ENCODE assay signal across 9 mouse cellular contexts in genomic region chr6:112972858-112973631, GRCm38 (mm10). TPM values are rescaled to one million over a fixed set of nuclear protein-coding genes. Genes with fewer than 3 reads are reported as not detected.
DNase-seq lines count a peak whose midpoint lies in the region; ATAC-seq and TF ChIP-seq lines count a peak whose summit lies in the region.
"Had no signal": no experiment of that assay in that cellular context is flagged by ENCODE, and none has a peak within 500 bp of the region (broad histone marks: within the 10 kb centered on the region; RNA-seq: fewer than 3 reads in every experiment).

No protein-coding gene starts in this region.

- 18% methylated on average over 18 of the region's 18 CpGs for WGBS in lung, adult 2 months
- 38% methylated on average over 18 of the region's 18 CpGs for WGBS in embryonic facial prominence, embryonic 15.5 days
- 14% methylated on average over 18 of the region's 18 CpGs for whole genome bisulfite sequencing in intestine, embryonic 16.5 days
- WGBS in stomach, embryonic 14.5 days, result 10% methylated on average over 18 of the region's 18 CpGs

- H3K4me3 ChIP-seq in lung, adult 2 months (replicated peaks; ENCODE audit: extremely low read depth, low read depth, low read length), result no peak overlapping the region
- no peak overlapping the region for H3K4me3 ChIP-seq in embryonic facial prominence, embryonic 15.5 days (replicated peaks)
- no peak overlapping the region for H3K4me3 ChIP-seq in intestine, embryonic 16.5 days (ENCODE audit: low read length)
- no peak overlapping the region for H3K4me3 ChIP-seq in stomach, embryonic 14.5 days (ENCODE audit: low read depth, low read length)
- H3K4me3 ChIP-seq: liver, embryonic 15.5 days had no signal

- ATAC-seq in embryonic facial prominence, embryonic 15.5 days (ENCODE audit: insufficient number of reproducible peaks, low FRiP score, low TSS enrichment, low read depth), result 0 out of 2 replicates have a peak, but pooled peaks have one; percentile 37
- peak; percentile 89 for ATAC-seq in intestine, embryonic 16.5 days
- ATAC-seq in stomach, embryonic 14.5 days (ENCODE audit: insufficient number of reproducible peaks, insufficient read depth, low FRiP score, low read depth), result peak; percentile 79; the same call in 1 of the 2 replicates

- H3K36me3 ChIP-seq in embryonic facial prominence, embryonic 15.5 days, result no peaks in the 10 kb centered on the region
- H3K36me3 ChIP-seq in intestine, embryonic 16.5 days (ENCODE audit: control insufficient read depth, insufficient read depth, low read length), result no peaks in the 10 kb centered on the region
- no peaks in the 10 kb centered on the region for H3K36me3 ChIP-seq in stomach, embryonic 14.5 days (ENCODE audit: control insufficient read depth, insufficient read depth, low read length)
- H3K36me3 ChIP-seq: liver, embryonic 15.5 days had no signal

- no peaks in the 10 kb centered on the region for H3K9me3 ChIP-seq in embryonic facial prominence, embryonic 15.5 days (replicated peaks)
- no peaks in the 10 kb centered on the region for H3K9me3 ChIP-seq in intestine, embryonic 16.5 days (ENCODE audit: control insufficient read depth, low read length)
- H3K9me3 ChIP-seq in stomach, embryonic 14.5 days (ENCODE audit: control insufficient read depth, low read depth, low read length), result no peaks in the 10 kb centered on the region
- H3K9me3 ChIP-seq: liver, embryonic 15.5 days had no signal

- no peak overlapping the region for H3K4me2 ChIP-seq in embryonic facial prominence, embryonic 15.5 days (replicated peaks)
- 0 out of 2 replicates have a peak overlapping the region, but pooled peaks have one; percentile 3 for H3K4me2 ChIP-seq in intestine, embryonic 16.5 days (ENCODE audit: low read depth, low read length)
- H3K4me2 ChIP-seq in stomach, embryonic 14.5 days (replicated peaks; ENCODE audit: low read depth, low read length), result no peak overlapping the region; the same call in 1 of the 2 replicates

- no peak for TF ChIP-seq POLR2A in lung, adult 2 months (IDR thresholded peaks at IDR 0.05; ENCODE audit: borderline replicate concordance, extremely low read depth, low read depth, low read length)

- H3K27ac ChIP-seq in embryonic facial prominence, embryonic 15.5 days (replicated peaks), result 0 out of 2 replicates have a peak overlapping the region, but pooled peaks have one; percentile 39
- peak overlapping the region; percentile 33 for H3K27ac ChIP-seq in intestine, embryonic 16.5 days (ENCODE audit: low read length)
- H3K27ac ChIP-seq in stomach, embryonic 14.5 days (ENCODE audit: low read length), result peak overlapping the region; percentile 75
- H3K27ac ChIP-seq: liver, embryonic 15.5 days had no signal

- H3K4me1 ChIP-seq in lung, adult 2 months (ENCODE audit: control insufficient read depth, insufficient read depth, low read length), result no peaks in the 10 kb centered on the region
- H3K4me1 ChIP-seq in embryonic facial prominence, embryonic 15.5 days, result peaks cover 22% of the 10 kb centered on the region
- H3K4me1 ChIP-seq in intestine, embryonic 16.5 days (ENCODE audit: control insufficient read depth, insufficient read depth, low read length), result peaks cover 17% of the 10 kb centered on the region
- peaks cover 31% of the 10 kb centered on the region for H3K4me1 ChIP-seq in stomach, embryonic 14.5 days (ENCODE audit: control insufficient read depth, insufficient read depth, low read length)

- no peak for TF ChIP-seq CTCF in lung, adult 2 months (IDR thresholded peaks at IDR 0.05; ENCODE audit: insufficient read depth, low read length)

- H3K27me3 ChIP-seq in embryonic facial prominence, embryonic 15.5 days, result no peaks in the 10 kb centered on the region
- H3K27me3 ChIP-seq in intestine, embryonic 16.5 days (replicated peaks; ENCODE audit: control insufficient read depth, insufficient read depth, low read length), result no peaks in the 10 kb centered on the region
- no peaks in the 10 kb centered on the region for H3K27me3 ChIP-seq in stomach, embryonic 14.5 days (ENCODE audit: control insufficient read depth, insufficient read depth, low read length)
- H3K27me3 ChIP-seq: liver, embryonic 15.5 days had no signal

- peak; percentile 5 for DNase-seq in lung, adult 2 months
- DNase-seq in lung, postnatal 25 days (ENCODE audit: low spot score), result no peak
- peak; percentile 11 for DNase-seq in lung, postnatal 10 days
- DNase-seq in thymus, postnatal 25 days, result no peak
- no peak for DNase-seq in gastrocnemius, adult 18-20 months (ENCODE audit: low spot score)

- H3K9ac ChIP-seq in embryonic facial prominence, embryonic 15.5 days, result no peak overlapping the region
- H3K9ac ChIP-seq in intestine, embryonic 16.5 days (ENCODE audit: low read depth, low read length), result no peak overlapping the region
- no peak overlapping the region for H3K9ac ChIP-seq in stomach, embryonic 14.5 days (replicated peaks; ENCODE audit: low read depth, low read length)
- H3K9ac ChIP-seq: liver, embryonic 15.5 days had no signal

RNA-seq across cellular contexts. Expression of gene Srgap3, which starts 26.0 kb away (rescaled TPM):
- 1.2 and 1.6 TPM in 2 replicates for polyA plus RNA-seq in lung, adult 2 months (2012; rRNA removed)
- polyA plus RNA-seq in embryonic facial prominence, embryonic 15.5 days (2015; fragmentation: Nextera tagmentation; extraction: Ambion mirVana), result 6.1 and 6.9 TPM in 2 replicates
- polyA plus RNA-seq in intestine, embryonic 16.5 days (2015; fragmentation: Nextera tagmentation; extraction: Ambion mirVana), result 2.1 and 3.5 TPM in 2 replicates
- polyA plus RNA-seq in stomach, embryonic 14.5 days (2014; fragmentation: Nextera tagmentation; extraction: Ambion mirVana), result 13.3 and 15.3 TPM in 2 replicates
- 1 to 10 TPM in 1 of 2 experiments, under 1 TPM in 1; 0.71 to 1.1 TPM for total RNA-seq in gastrocnemius, adult 18-20 months (2021)

Comparison
In these comparisons a context has a peak if more than half of its experiments do, and no peak if none do; other contexts are left out.
1. DNase-seq: peak in lung, adult 2 months (single experiment) and lung, postnatal 10 days (single experiment); none in lung, postnatal 25 days (single experiment), thymus, postnatal 25 days (single experiment) and gastrocnemius, adult 18-20 months (single experiment).
2. ATAC-seq: peak in every context shown above with its lines; median percentile 89 in intestine, embryonic 16.5 days; 79 in stomach, embryonic 14.5 days; 37 in embryonic facial prominence, embryonic 15.5 days.
3. Peak in every context shown above with its lines, with median percentiles within 50 percentile points of each other: H3K27ac ChIP-seq.